Comparison of ENCODE assay signal across 15 mouse cellular contexts in genomic region chr16:95935495-95935961, GRCm38 (mm10). TPM values are rescaled to one million over a fixed set of nuclear protein-coding genes. Genes with fewer than 3 reads are reported as not detected.
DNase-seq lines count a peak whose midpoint lies in the region; ATAC-seq and TF ChIP-seq lines count a peak whose summit lies in the region.
"Had no signal": no experiment of that assay in that cellular context is flagged by ENCODE, and none has a peak within 500 bp of the region (broad histone marks: within the 10 kb centered on the region; RNA-seq: fewer than 3 reads in every experiment).

No protein-coding gene starts in this region.

- no peak for TF ChIP-seq CTCF in heart, postnatal 0 days (IDR thresholded peaks at IDR 0.05; ENCODE audit: low read depth)

- no peaks in the 10 kb centered on the region for H3K4me1 ChIP-seq in heart, postnatal 0 days (ENCODE audit: control insufficient read depth, insufficient read depth)
- H3K4me1 ChIP-seq in limb, embryonic 11.5 days (ENCODE audit: control insufficient read depth, insufficient read depth, low read length) = peaks cover 7% of the 10 kb centered on the region; the same call in 1 of the 2 replicates
- H3K4me1 ChIP-seq in forebrain, embryonic 16.5 days (replicated peaks; ENCODE audit: control insufficient read depth, insufficient read depth, low read length) = no peaks in the 10 kb centered on the region

- H3K4me2 ChIP-seq in heart, postnatal 0 days (ENCODE audit: low read depth, low read length) = no peak overlapping the region
- no peak overlapping the region for H3K4me2 ChIP-seq in limb, embryonic 11.5 days (ENCODE audit: low read depth, severe bottlenecking)
- no peak overlapping the region for H3K4me2 ChIP-seq in forebrain, embryonic 16.5 days (ENCODE audit: low read length)
- H3K4me2 ChIP-seq: hindbrain, embryonic 14.5 days had no signal

- 43% methylated on average over 6 of the region's 6 CpGs for WGBS in heart, postnatal 0 days
- WGBS in limb, embryonic 11.5 days = 4% methylated on average over 6 of the region's 6 CpGs
- 65% methylated on average over 6 of the region's 6 CpGs for WGBS in forebrain, embryonic 16.5 days

- ATAC-seq in heart, postnatal 0 days (ENCODE audit: insufficient read depth, low read depth) = peak; percentile 55; the same call in 1 of the 2 replicates
- ATAC-seq in limb, embryonic 11.5 days (ENCODE audit: insufficient number of reproducible peaks, low FRiP score, low TSS enrichment, low read depth) = peak; percentile 80; the same call in 1 of the 2 replicates
- no peak for ATAC-seq in forebrain, embryonic 16.5 days
- ATAC-seq in megakaryocyte, adult 5-6 weeks (ENCODE audit: poor library complexity, severe bottlenecking) = no peak

- TF ChIP-seq EP300 in heart, postnatal 0 days (IDR thresholded peaks at IDR 0.05; ENCODE audit: low read depth) = no peak

- DNase-seq in heart, postnatal 0 days (ENCODE audit: low spot score) = peak; percentile 23
- no peak for DNase-seq in heart, adult 8-10 months (ENCODE audit: low spot score)
- peak; percentile 72 for DNase-seq in embryo, embryonic 10.5 days (ENCODE audit: low spot score)
- DNase-seq in hindlimb bud, embryonic 11.5 days (ENCODE audit: extremely low spot score, low read depth, low spot score) = peak; percentile 79
- peak; percentile 82 for DNase-seq in limb, embryonic 11.5 days (ENCODE audit: low spot score)
- DNase-seq: cerebellum, adult 9-11 months; gastrocnemius, postnatal 10 days; left cerebral cortex, postnatal 4 days; thymus, postnatal 14 days had no signal

- H3K27ac ChIP-seq in heart, postnatal 0 days (ENCODE audit: low read depth) = no peak overlapping the region
- H3K27ac ChIP-seq in limb, embryonic 11.5 days (replicated peaks; ENCODE audit: low read depth, low read length) = peak overlapping the region; percentile 61
- H3K27ac ChIP-seq in forebrain, embryonic 16.5 days (ENCODE audit: low read length) = no peak overlapping the region
- H3K27ac ChIP-seq: hindbrain, embryonic 14.5 days; macrophage had no signal

- H3K9me3 ChIP-seq in heart, postnatal 0 days (replicated peaks; ENCODE audit: control insufficient read depth, low read length) = peaks cover 8% of the 10 kb centered on the region; the same call in 1 of the 2 replicates
- peaks cover 7% of the 10 kb centered on the region; the same call in 1 of the 2 replicates for H3K9me3 ChIP-seq in limb, embryonic 11.5 days (ENCODE audit: control insufficient read depth, low read length)
- peaks cover 11% of the 10 kb centered on the region for H3K9me3 ChIP-seq in forebrain, embryonic 16.5 days (ENCODE audit: control insufficient read depth, low read length)

- H3K9ac ChIP-seq in heart, postnatal 0 days (replicated peaks; ENCODE audit: low read depth, low read length) = no peak overlapping the region
- no peak overlapping the region for H3K9ac ChIP-seq in limb, embryonic 11.5 days (ENCODE audit: low read length)
- H3K9ac ChIP-seq in forebrain, embryonic 16.5 days (replicated peaks; ENCODE audit: low read depth, low read length) = no peak overlapping the region
- H3K9ac ChIP-seq: hindbrain, embryonic 14.5 days had no signal

- H3K4me3 ChIP-seq in heart, postnatal 0 days (ENCODE audit: low read depth, low read length) = no peak overlapping the region
- H3K4me3 ChIP-seq in limb, embryonic 11.5 days (ENCODE audit: low read depth, low read length) = no peak overlapping the region
- H3K4me3 ChIP-seq in forebrain, embryonic 16.5 days (replicated peaks; ENCODE audit: low read length) = no peak overlapping the region
- H3K4me3 ChIP-seq: myocyte had no signal

- no peaks in the 10 kb centered on the region for H3K27me3 ChIP-seq in heart, postnatal 0 days (ENCODE audit: control insufficient read depth, insufficient read depth, low read length)
- H3K27me3 ChIP-seq in limb, embryonic 11.5 days (ENCODE audit: control insufficient read depth, insufficient read depth, low read length) = no peaks in the 10 kb centered on the region
- no peaks in the 10 kb centered on the region for H3K27me3 ChIP-seq in forebrain, embryonic 16.5 days (replicated peaks; ENCODE audit: control insufficient read depth, insufficient read depth, low read length)
- H3K27me3 ChIP-seq: CH12.LX had no signal

- H3K36me3 ChIP-seq in heart, postnatal 0 days (replicated peaks; ENCODE audit: control insufficient read depth, insufficient read depth, low read length) = no peaks in the 10 kb centered on the region
- no peaks in the 10 kb centered on the region for H3K36me3 ChIP-seq in limb, embryonic 11.5 days (ENCODE audit: control insufficient read depth, insufficient read depth, low read length)
- no peaks in the 10 kb centered on the region for H3K36me3 ChIP-seq in forebrain, embryonic 16.5 days (ENCODE audit: control insufficient read depth, insufficient read depth)

RNA-seq across cellular contexts. Expression of gene Psmg1, which starts 55.2 kb away (rescaled TPM):
- total RNA-seq in heart, postnatal 0 days (2014; rRNA removed; ENCODE audit: low replicate concordance) = 27.4 and 38.9 TPM in 2 replicates
- polyA plus RNA-seq in heart, postnatal 0 days (2015; fragmentation: Nextera tagmentation; extraction: Ambion mirVana) = 53.5 and 61.3 TPM in 2 replicates
- 10 to 100 TPM; 23.4 to 27.1 (median 25.1) TPM for total RNA-seq in heart, adult 8-10 months (2022)
- polyA plus RNA-seq in limb, embryonic 11.5 days (2014; fragmentation: Nextera tagmentation; extraction: Ambion mirVana) = 125 and 137 TPM in 2 replicates
- 62.0 and 65.8 TPM in 2 replicates for polyA plus RNA-seq in forebrain, embryonic 16.5 days (2015; fragmentation: Nextera tagmentation; extraction: Ambion mirVana)
- total RNA-seq in megakaryocyte, adult 5-6 weeks (2015) = 20.2 and 21.6 TPM in 2 replicates
- total RNA-seq in megakaryocyte, adult 5-6 weeks (2017) = 19.3 and 32.2 TPM in 2 replicates

Comparison
In these comparisons a context has a peak if more than half of its experiments do, and no peak if none do; other contexts are left out.
1. ATAC-seq: peak in heart, postnatal 0 days (single experiment) and limb, embryonic 11.5 days (single experiment); none in forebrain, embryonic 16.5 days (single experiment) and megakaryocyte, adult 5-6 weeks (single experiment).